Mouse (Mus musculus): ENCODE results near the gene C2cd6.

Gene C2cd6

DNA sequence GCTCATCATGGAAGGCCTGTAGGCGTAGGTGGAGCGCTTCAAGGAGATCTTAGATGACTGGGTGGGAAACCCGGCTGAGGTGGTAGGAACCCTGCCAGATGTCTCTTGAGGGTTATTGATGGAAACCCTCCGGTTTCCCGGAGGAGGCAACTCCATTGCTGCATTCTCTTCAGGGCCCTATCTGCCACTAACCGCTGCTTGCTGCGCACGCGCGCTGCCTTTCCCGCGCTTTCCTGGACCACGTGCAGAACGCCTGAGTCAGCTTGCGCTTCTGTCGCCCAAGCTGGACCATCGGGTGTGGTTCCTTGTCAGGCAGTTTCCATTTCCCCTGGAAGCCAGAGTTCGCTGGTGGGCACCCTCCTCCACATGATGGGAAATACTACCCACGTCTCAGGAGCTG lies at the start of gene C2cd6:
Gene C2cd6, minus strand, starts transcription at position 196 of the 400 bp plus-strand sequence.
- DNase-seq (ENCODE audit: low read depth in 2 of 2, low spot score in 2 of 2), result no peak

GRCm38 (mm10) chr1:59142809-59143208 lies 48.1 kb upstream of the C2cd6 start:
- peak; percentile 52 to 71 for DNase-seq (ENCODE audit: low read depth in 2 of 2, low spot score in 2 of 2)

DNA sequence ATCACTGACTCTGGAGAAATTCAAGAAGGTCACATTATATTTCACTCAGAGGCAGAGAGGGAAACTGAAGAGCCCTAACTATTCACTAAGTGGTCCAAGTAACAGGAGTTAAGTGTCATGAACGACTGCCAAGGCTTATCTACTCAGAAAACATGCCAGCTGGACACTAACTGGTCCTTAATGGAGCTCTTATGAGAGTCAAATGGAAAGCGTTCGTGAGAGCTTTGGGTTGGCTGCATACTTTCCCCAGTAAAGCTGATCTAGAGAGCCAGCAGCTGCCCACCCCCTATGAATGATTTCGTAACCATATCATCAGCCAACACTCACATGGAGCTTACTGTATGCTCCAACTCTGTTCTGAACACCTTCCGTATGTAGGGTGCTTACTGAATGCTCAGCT lies 39.7 kb upstream of the C2cd6 start:
- no peak for DNase-seq (ENCODE audit: low read depth in 2 of 2, low spot score in 2 of 2)

GRCm38 (mm10) chr1:59128879-59129278 lies 34.2 kb upstream of the C2cd6 start:
- no peak for DNase-seq (ENCODE audit: low read depth in 2 of 2, low spot score in 2 of 2)

GRCm38 (mm10) chr1:59125558-59125957 lies 30.9 kb upstream of the C2cd6 start:
- no peak for DNase-seq (ENCODE audit: low read depth in 2 of 2, low spot score in 2 of 2)

DNA sequence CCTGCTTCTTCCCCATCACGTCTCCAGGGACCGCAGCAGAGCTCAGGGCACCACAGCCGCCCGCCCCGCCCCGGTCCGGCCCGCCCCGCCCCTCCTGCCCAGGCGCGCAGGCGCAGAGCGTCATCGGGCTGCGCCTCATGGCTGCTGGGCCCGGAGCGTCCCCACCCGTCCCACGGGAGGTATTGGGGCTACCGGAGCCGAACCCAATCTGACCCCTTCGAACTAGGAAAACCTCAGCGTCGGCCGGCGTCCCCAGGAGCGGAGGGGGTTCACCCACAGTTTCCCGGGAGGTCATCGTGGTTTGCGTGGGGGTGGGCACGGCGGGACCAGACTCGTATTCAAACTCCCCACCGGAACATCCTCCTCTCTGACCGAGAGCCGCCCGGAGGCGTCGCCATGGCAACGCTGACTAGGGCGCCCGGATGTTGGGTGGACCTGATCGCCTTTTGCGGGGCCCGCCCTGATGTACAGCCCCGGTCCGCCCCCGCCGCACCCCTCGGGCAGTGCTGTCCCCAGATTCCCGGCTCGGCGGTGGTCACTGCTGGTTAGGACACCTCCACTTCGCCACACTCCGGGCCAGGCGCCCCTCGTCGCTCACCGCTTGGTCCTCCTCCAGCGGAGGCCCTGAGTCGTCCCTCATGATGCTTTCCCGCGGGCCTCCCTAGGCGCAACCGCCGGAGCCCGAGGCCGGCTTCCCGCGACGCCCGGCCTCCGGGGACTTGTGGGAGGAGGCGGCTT lies 25.2 kb upstream of the C2cd6 start, which contains the start of gene Tmem237:
Gene Tmem237, minus strand, starts transcription at position 689 of the 738 bp plus-strand sequence.
- peak; percentile 67 to 72 for DNase-seq (ENCODE audit: low read depth in 2 of 2, low spot score in 2 of 2)

- DNase-seq (ENCODE audit: low read depth in 2 of 2, low spot score in 2 of 2), result no peak
These were observed 15.8 kb upstream of the C2cd6 start for GRCm38 (mm10) chr1:59110524-59110923.

- no peak for DNase-seq (ENCODE audit: low read depth in 2 of 2, low spot score in 2 of 2)
These were observed 7.4 kb upstream of the C2cd6 start for GRCm38 (mm10) chr1:59102071-59102470.

- DNase-seq (ENCODE audit: low read depth in 2 of 2, low spot score in 2 of 2), result no peak
These were observed 6.3 kb upstream of the C2cd6 start for GRCm38 (mm10) chr1:59101020-59101419.

DNA sequence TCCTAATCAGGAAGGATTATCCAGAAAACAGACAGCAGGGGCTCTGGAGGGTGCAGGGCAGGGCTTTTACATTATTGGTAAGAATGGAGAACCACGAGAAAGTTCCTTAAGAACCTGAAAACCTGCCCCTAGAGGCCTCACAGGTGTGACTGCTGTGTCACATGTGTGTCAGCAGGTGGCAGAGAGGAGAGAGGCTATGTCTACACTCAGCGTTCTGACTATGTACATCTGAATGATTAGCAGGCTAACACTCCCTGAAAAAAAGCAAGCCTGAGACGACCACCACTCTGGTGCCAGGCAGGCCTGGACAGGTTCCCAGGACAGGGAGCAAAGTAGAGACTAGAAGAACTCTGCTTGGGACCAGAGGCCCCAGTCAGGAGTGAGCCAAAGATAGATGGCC lies 23.8 kb downstream of the C2cd6 start:
- peak in 1 of 2 experiments; percentile 7 for DNase-seq (ENCODE audit: low read depth in 2 of 2, low spot score in 2 of 2)

DNA sequence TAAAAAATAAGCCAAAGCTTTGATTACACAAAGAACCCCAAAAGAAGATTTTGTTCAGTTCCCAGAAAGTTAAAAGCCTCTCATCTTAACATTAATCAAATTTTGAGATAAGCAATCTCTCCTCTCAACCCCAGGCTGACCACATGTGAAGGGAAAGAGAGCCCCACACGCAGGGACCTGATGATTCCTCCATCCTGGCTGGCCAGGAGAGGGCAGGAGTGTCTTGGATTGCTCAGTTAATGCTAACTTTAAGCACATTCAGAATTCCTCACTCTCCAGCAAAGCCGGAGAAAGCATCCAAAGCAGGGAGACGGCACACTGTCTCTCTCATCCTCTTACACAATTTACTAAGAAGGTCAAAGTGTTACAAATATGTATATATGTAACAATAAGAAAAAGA lies 26.7 kb downstream of the C2cd6 start:
- no peak for DNase-seq (ENCODE audit: low read depth in 2 of 2, low spot score in 2 of 2)

- no peak for DNase-seq (ENCODE audit: low read depth in 2 of 2, low spot score in 2 of 2)
These were observed 31.0 kb downstream of the C2cd6 start for GRCm38 (mm10) chr1:59063697-59064096.

DNA sequence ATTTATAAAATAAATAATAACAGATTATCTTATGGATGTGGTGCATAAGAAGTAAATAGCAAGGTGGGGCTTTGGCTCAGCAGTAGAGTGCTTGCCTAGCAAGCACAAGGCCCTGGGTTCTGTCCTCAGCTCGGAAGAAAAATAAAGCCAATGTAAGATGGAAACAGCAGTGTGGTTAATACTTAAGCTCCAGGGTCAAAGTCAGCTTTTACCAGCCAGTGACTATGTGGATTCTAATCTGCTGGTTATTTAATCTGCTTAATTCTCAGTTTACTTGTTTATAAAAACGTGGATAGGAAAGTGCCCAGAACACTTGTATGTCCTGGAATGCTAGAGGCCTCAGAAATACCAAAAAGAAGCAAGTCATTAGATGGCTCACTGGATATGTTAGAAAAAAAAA lies 37.7 kb downstream of the C2cd6 start:
- DNase-seq (ENCODE audit: low read depth in 2 of 2, low spot score in 2 of 2), result no peak

GRCm38 (mm10) chr1:59051306-59051705 lies 43.4 kb downstream of the C2cd6 start:
- DNase-seq (ENCODE audit: low read depth in 2 of 2, low spot score in 2 of 2), result no peak

GRCm38 (mm10) chr1:59037723-59038122 lies 57.0 kb downstream of the C2cd6 start:
- no peak for DNase-seq (ENCODE audit: low read depth in 2 of 2, low spot score in 2 of 2)

DNA sequence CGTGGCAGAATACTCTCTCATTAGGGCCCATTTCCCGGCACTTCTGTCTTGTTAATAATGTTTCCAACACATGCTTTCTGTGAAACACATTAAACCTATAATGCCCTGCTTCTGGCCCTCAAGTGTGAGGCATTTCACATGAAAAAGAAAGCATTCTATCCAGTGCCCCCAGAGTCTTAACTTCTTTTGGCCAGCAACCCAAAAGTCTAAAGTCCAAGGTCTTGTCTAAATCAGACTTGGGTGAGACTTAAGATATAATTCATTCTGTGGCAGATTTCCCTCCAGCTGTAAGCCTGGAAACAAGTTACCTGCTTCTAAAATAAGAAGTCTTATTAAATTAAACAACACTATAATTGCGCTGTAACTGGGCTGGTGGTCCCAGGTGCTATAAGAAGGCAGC lies 73.1 kb downstream of the C2cd6 start:
- no peak for DNase-seq (ENCODE audit: low read depth in 2 of 2, low spot score in 2 of 2)

DNA sequence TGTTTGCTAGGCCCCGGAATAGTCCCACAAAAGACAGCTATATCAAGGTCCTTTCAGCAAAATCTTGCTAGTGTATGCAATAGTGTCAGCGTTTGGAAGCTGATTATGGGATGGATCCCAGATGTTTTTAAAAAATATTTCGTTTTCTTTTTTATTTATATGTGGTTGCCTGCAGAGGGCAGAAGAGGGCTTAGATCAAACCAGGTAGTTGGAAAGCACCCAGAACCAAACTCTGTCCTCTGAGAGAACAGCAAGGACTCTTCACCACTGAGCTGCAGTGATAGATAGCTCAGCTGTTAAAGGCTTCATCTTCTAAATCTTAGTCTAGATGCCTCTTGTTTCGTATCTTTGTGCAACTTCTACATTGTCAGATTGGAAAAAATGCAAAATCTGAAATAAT lies 85.5 kb downstream of the C2cd6 start:
- no peak for DNase-seq (ENCODE audit: low read depth in 2 of 2, low spot score in 2 of 2)

All from CD8-positive naive resting alpha-beta T cell, adult 2 months (primary cell).